Mouse (Mus musculus): ENCODE measurements around the gene Gns. TPM values are rescaled to one million over a fixed set of nuclear protein-coding genes. Genes with fewer than 3 reads are reported as not detected.

Gns gene
- total RNA-seq, 2 experiments from 2014 or later: 12.0 to 12.6 TPM

DNA sequence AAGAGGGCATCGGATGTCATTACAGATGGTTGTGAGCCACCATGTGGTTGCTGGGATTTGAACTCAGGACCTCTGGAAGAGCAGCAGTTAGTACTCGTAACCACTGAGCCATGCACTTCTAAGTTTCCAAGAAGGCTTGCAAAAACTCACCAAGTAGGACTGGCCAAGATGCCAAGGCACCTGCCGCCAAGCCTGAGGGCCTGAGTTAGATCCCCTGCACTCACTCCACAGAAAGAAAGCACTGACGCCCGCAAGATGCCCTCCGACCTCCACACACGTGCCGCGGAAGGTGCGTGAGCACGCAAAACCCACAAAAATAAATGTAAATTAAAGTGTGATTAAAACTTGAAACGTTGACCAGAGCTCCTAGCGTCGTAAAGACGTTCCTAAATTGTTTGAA is 584 bp upstream of the Gns start:
- ATAC-seq (replicated peaks; ENCODE audit: poor library complexity): no peak

DNA sequence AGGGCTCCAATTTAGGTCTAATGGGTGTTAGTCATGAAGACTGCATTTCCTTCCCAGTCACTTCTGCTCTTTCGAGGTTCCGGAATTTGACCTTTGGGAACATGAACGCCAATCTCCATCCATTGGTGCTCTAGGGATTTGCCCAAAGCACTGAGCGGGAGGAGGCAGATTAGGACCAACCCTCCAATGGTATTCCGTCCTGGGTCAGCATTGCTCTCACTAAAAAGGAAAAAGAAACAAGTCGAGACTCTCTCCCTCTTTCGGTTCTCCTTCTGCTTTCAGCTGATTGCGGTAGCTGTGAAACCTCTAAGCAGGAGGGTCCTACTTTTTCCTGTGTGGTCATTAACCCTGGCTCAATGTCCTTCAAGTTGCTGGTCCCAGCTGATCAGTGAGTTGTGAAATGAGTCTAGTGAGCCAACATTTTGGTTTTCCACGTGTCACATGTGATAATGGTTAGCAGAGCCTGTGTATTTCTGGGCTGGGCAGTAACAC is 937 bp downstream of the Gns start:
- peak; percentile 60 for ATAC-seq (replicated peaks; ENCODE audit: poor library complexity)

DNA sequence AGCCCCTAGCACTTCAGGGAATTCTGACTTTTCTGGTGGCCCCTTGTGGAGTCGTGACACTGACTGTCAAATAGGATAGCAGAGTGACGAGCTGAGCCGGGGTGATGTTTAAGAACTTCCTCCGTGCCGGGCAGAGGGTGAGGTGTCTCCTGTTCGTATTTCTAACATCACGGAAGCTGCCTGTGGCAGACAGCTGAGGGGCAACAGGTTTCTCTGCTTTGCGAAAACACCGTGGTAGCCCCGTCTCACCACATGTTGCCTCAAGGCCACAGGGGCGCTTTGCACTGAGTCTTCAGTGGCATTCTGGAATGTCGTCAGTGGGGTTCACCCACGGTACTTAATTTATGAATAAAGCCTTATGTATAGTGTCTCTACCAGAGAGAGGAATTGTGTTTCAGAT is 2.4 kb downstream of the Gns start:
- ATAC-seq (replicated peaks; ENCODE audit: poor library complexity): no peak

DNA sequence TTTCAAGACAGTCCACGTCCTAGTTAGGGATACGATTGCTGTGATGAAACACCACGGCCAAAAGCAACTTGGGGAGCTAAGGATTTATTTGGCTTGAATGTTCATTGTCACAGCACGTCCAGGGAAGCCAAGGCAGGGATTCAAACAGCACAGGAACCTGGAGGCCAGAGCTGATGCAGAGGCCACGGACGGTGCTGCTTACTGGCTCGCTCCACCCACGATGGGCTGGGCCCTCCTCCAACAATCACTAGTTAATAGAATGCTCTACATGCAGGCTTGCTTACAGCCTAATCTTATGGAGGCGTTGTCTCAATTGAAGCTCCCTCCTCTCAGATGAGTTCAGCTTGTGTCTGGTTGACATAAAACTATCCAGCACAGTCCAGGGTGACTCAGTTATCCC is 2.9 kb downstream of the Gns start:
- ATAC-seq (replicated peaks; ENCODE audit: poor library complexity): no peak

DNA sequence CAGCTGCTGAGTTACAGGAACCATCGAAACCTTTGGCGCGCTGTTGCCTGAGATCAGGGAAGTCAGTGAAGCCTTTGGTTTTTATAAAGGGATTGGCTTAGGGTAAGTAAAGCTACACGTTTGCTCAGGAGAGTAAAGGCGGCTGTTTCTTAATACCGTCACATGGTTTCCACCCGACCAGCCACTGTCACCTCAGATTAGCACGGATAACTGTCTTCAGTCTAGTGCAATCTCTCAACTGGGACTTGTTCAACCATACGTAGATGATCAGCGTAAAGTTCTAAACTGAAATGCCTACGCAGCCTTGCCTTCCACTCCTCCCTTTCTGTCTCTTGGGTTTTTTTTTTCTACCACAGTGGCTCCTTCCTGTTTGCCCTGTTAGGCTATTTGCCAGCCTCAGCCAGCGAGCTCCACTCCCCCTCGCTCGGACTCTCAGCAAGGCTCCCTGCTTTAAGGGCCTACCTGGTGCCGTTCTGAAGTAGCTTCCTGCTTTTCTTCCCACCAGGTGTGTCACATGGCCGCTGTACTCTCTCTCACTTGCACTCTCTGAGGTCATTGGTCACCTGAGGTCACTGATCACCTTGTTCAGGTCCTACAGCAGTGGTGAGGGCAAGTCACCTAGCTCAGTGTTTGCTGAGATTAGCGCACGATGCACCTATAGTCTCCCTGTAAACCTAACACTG is 4.0 kb downstream of the Gns start:
- ATAC-seq (replicated peaks; ENCODE audit: poor library complexity): peak; percentile 37

DNA sequence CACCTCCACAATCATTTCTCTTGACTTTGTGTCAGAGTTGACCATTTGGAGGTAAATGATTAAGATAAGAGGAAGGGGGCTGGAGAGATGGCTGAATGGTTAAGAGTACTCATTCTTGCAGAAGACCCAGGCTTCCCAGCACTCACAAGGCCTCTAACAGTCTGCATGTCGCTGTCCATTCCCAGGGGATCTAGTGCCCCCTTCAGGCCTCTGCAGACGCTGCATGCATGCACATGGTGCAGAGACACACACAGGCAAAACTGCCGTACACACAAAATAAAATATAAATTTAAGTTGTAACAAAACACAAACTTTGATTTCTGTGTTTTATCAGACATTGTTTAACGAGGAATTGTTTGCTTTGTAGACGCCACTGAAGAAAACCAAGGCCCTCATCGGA is 5.9 kb downstream of the Gns start:
- no peak for ATAC-seq (replicated peaks; ENCODE audit: poor library complexity)

DNA sequence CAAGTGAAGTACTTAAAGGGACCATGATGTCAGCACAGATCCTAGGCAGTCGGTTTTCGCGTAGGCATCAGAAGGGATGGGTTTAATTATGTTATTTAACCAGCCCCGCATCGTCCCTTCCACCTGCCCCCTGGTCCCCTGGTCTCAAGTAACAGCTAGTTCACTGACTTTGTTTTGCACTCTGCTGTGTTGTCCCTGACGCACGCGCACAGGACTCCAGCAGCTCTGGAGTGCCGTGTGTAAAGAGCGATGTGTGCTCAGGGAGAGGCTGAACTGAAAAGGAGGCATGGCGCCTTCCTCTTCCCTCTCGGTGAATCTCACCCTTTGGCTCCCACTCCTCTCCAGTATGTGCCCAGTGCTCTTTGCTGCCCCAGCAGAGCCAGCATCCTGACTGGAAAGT is 9.1 kb downstream of the Gns start:
- no peak for ATAC-seq (replicated peaks; ENCODE audit: poor library complexity)

DNA sequence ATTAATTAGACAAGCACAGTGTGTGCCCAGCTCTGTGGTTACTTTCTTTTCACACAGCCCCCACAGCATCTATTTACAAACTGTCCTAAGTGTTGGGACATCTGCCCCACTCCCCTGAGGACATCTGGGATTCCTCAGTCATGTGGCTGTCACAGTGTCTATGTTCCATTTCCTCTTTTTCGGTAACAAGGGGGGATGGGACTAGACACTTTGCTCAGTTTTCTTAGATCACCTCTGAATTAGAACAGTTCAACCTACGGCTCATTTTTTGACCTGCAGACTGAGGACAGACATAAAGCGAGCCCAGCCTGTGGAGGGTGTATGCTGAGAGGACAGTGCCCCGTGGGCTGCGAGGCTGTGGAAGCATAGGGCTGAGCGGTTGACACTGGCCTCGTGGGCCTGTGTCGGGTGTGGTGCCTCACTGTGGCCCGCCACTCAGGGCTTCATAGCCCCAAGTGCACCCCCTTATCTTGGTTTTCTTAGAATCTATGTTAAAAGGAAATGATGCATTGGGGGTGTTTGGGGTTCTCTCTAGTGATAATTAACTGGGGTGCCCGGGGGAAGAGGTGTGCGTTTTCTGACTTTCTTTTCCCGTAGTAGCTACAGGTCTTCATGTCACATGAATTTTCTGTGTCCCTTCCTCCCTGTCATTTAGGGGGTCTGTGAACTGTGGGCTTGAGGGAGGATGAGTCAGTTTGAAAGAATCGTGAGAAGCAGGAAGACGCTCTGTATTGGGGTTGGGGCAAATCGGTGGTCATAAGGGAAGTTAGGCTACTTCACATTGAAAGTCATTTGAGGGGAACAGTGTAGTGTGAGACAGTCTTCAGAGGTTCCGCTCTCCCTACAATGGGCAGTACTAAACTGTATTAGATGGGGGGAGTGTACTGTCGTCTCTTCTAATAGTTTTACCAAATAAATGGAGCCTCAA is 10.1 kb downstream of the Gns start:
- ATAC-seq (replicated peaks; ENCODE audit: poor library complexity): peak; percentile 81

DNA sequence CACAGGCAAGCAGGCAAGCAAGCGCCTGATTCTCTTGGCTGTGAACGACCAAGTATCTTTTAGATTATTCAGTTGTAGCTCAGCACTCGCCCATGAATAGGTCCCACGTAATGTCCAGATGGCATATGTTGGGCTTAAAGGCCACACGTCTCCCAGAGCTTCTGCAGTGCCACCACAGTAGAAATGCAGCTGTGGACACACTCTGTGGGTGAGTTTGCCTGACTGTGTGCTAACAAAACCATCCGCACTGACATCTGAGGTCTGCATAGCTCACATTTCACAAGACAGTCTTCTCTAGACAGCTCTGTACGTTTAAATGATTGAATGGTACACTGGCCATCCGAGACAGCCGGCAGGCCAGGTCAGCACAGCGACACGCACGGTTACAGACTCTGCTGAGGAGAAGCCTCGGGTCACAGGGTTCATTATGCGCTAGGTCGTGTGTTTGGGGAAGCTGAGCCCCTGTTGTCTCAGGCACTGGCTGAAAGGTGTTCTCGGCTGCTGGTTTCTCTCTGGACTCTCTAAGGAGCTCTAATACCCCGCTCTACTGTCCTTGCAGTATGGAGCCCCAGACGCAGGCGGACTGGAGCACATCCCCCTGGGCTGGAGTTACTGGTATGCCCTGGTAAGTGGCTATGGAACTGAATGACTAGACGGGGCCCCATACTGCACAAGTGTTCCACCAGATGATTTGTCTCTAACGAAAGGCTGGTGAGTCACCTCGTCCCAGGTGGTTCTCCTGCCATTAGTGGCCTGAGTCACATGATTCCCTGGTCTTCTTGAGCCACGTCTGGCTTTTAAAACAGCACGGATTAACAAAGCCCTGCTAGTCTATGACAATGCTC is 11.0 kb downstream of the Gns start:
- no peak for ATAC-seq (replicated peaks; ENCODE audit: poor library complexity)

DNA sequence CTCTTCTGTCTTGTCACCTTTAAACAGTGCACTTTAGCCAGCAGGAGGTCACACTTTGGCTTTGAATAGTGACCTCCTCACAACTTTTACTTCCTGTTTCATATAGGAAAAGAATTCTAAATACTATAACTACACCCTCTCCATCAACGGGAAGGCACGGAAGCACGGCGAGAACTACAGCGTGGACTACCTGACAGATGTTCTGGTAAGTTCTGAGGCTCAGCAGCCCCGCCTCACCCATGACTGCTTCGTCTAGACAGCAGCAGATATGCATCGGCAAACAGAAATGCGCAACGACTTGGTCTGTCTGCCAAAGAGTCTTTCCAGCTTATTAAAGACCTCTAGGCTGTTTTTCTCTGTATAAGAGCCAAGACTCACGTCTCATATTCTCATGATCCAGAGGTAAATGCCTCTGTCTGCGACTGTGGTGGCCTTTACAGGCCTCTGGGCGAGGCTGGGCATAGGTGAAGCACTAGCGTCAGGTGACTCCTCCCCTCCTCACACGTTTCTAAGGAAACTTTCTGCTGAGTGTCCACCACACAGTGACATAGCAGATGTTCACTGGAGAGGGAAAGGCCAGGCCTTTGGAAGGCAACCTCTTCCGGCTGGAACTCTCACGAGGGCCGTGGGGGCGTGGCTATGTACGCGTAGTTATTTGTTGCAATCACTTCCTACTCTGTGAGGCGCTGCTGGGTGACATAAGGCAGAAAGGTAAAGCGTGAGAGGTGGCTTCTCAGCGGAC is 11.8 kb downstream of the Gns start:
- ATAC-seq (replicated peaks; ENCODE audit: poor library complexity): no peak

DNA sequence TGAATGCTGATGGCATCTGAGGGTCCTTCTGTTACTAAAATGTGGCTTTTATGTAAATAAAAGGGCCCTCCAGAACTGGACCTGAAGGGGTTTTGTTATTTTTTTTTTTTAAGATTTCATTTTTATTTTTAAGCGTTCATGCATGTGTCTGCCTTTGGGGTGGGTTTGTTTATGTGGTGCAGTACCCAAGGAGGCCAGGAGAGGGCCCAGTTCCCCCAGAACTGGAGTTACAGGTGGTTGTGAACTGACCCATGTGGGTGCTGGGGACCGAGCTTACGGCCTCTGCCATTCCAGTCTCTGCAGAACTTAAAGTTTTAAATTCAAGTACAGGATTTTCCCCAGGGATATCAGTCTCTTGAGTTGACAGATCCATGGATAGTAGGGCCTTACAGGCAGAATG is 14.5 kb downstream of the Gns start:
- ATAC-seq (replicated peaks; ENCODE audit: poor library complexity): no peak

DNA sequence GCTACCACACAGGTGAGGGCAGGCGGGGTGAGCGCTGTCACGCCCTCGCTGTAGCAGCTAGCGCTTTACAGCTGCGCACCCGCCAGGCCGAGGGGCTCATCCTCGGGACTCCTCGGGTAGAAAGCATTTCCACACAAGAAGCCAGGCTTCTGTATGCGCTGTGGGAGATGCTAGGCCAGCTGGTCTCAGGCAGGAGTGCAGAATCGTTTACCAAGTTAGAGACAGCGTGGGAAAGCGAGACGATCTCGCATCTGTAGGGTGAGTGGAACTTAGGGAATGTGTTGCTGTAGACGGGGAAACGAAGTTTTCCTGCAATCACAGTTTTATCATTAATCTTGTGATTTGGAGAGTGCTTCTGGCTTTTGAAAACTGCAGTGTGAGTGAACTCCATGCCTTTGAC is 16.4 kb downstream of the Gns start:
- no peak for ATAC-seq (replicated peaks; ENCODE audit: poor library complexity)

DNA sequence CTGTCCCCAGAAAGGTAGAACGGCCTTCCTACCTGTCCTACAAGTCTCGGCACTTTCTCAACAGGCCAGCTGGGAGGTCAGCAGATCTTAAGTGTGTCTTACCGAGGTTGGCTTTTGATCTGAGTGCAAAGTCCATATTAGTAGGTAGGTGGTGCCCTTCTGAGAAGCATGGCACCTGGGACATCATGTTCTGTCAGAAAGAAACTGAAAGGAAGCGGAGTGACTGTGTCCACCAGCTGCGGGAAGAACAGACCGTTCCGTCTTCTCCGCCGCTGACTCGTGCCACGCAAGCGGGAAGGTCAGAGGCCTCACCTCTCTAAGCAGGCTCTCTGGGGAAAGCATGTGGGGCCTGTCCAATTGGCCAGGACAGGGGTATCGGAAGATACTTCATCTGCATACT is 19.8 kb downstream of the Gns start:
- ATAC-seq (replicated peaks; ENCODE audit: poor library complexity): no peak

DNA sequence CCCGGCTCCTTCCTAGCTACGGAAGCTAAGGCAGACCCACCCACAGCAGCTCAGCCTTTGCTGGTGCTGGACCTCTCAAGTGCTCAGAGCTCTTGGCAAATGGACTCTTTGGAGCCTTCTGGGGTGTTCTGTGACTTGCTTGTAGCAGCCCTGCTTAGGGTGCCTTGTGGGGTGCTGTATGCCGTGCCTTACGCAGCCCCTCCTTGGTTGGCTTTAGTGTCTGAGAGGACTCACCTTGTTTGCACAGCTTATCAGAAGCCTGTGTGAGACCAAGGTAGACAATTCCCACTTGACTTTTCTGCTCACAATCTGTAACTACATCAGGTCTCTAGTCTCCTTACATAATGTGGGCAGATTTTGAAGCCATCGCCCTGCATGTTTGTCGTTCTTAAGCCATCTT is 20.8 kb downstream of the Gns start:
- no peak for ATAC-seq (replicated peaks; ENCODE audit: poor library complexity)

DNA sequence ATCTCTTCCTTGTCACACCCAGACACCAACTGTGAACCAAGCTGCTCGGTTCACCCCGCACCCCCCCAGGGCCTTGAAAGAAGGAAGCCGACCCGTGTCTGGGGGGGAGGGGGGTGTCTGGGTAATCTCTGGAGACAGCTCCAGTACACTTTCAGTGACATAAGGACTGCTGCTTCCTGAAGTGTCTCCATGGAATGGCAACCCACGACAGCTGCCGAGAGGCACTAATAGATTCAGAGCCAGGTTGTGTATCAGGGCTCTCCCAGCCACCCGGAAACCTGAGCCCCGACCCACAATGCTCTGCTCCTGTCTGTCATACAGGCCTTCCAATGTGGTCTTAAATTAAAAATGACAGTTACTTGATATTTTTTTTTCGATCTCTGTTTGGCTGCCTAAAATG is 21.5 kb downstream of the Gns start:
- ATAC-seq (replicated peaks; ENCODE audit: poor library complexity): no peak

DNA sequence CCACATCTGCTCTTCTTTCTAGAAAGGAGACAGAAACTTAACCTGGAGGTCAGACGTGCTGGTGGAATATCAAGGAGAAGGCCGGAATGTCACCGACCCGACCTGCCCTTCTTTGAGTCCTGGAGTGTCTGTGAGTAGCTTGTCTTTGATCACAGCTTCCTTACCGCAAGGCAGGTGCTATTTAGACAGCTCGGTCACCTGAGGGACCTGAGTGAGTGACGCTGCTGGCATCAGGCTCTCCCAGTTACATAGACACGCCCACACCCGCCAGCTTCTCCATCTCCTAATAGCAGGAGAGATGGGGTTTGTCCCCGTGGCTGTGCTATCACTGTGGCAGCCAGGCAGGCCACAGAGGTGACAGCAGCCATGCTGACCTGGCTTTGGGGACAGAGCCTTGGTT is 25.7 kb downstream of the Gns start:
- no peak for ATAC-seq (replicated peaks; ENCODE audit: poor library complexity)

DNA sequence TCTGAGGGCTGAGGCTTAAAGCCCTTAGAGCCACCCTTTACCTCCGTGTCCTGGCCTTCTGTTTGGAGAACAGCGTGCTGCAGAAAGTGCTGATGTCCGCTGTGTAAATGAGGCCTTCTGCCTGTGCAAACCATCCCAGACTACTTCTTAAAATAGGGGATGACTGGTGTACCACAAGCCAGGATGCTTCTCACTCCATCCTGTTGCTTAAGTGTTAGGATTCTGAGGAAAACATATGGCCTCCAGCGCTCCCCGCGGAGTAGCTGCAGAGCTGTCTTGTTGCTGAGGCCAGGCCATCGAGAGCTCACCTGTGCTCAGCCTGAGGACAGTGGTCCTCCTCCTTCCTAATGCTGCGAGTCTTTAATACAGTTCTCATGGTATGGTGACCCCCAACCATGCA is 27.0 kb downstream of the Gns start:
- no peak for ATAC-seq (replicated peaks; ENCODE audit: poor library complexity)

DNA sequence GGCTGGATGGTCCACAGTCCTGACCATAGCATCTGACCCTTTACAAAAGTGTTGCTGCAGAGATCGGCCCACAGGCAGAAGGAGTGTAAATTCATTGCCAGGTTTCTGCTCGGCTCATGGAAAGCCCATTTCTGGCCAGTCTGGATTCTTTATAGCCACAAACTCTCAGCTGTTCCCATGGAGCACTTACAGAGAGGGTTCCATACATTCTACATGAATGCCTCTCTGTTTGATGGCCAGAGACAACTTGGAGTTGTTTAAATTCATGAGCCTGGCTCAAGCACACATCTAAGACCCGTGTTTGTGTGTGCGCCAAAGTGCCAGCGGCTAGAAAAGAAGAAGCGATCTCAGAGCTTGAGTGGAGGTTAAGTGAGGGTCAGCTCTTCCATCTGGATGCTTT is 29.4 kb downstream of the Gns start:
- no peak for ATAC-seq (replicated peaks; ENCODE audit: poor library complexity)

DNA sequence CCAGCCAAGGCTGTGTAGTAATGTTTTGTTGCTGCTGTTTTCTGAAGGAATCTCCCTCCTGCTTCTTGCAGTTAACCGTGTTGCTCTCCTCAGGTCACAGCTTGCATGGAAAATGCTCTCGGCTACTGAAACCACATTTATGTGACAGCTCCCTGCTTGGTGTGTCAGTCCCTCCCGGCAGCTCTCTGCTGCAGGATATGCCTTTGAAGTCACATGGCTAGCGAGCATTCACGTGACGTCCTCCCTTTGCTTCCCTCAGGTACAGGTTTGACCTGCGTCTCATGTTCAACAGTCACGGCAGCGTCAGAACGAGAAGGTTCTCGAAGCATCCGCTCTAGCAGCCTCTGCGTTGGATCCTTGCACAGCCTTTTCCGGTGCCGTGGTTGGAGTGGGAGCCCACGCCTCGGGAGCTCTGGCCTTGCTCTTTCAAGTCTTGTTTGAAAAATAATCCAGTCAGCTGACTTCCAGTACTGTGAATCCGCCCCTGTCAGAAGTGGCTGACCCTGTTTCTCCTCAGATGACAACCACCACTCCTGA is 30.0 kb downstream of the Gns start:
- ATAC-seq (replicated peaks; ENCODE audit: poor library complexity): no peak

DNA sequence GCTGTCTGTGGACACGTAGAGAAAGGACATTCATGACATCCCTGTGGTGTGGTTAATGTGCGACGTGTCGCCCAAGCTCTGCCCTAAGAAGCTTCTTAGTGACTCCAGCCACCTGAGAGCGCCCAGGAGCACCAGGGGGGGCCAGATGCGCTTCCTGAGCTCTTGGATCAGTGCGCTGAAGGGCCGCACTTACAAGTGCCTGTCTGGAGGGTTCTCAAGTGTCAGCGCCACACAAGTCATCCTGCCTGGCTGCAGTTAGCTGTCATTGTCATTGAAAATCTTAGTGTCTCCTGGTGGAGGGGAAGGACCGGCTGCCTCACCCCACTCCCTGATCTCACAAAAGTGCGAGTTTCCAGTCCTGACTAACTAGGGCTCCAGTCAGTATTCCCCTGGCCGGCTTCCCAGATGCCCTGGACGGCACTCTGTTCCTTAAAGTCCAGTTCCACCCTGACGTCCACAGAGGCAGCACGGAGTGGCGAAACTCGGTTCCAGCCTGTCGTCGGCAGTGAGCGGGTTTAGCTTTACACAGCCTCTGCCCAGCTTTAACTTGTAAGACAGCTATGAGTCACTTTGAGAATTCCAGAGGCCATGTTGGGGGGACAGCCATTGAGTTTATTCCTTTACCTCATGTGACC is 30.8 kb downstream of the Gns start:
- ATAC-seq (replicated peaks; ENCODE audit: poor library complexity): no peak
